Mouse (Mus musculus) MEL (cell line): ENCODE measurements around the gene Olfr1442. TPM values are rescaled to one million over a fixed set of nuclear protein-coding genes. Genes with fewer than 3 reads are reported as not detected.
"Not testable (repeated sequence)": the region's sequence is repeated elsewhere in the genome, so short reads cannot be mapped to it uniquely, and the experiment has no call there.

Experiments
- DNase-seq: peaks from one replicate; pipeline ENCODE4 v3.0.0; 2011; ENCODE audit warnings: low read depth, low spot score
- H3K27ac ChIP-seq: 2 replicates; pipeline ENCODE4 v1.5.1; 2012; ENCODE audit warnings: low read depth, mild to moderate bottlenecking, control low read depth, low read length, moderate library complexity; ENCODE audit not compliant: control insufficient read depth
- H3K27me3 ChIP-seq, 2 experiments: fragments of 150-350 bp in 1 of 2; sonication (generic) in 1 of 2; 2 replicates each; pipeline ENCODE4 v1.6.1; 2012; ENCODE audit warnings: low read length in 2 of 2, mild to moderate bottlenecking in 2 of 2, improper control_type of control experiment in 1 of 2, moderate library complexity in 1 of 2; ENCODE audit not compliant: insufficient read depth in 2 of 2, control insufficient read depth in 1 of 2
- H3K36me3 ChIP-seq, 2 experiments: 2 replicates each; pipeline ENCODE4 v1.6.1; 2012 to 2014; ENCODE audit warnings: low read length in 2 of 2, improper control_type of control experiment in 1 of 2, inconsistent platforms in 1 of 2, mild to moderate bottlenecking in 1 of 2; ENCODE audit not compliant: insufficient read depth in 2 of 2, control insufficient read depth in 1 of 2
- H3K4me1 ChIP-seq, 2 experiments: fragments of 150-350 bp in 1 of 2; sonication (generic) in 1 of 2; 2 replicates each; pipeline ENCODE4 v1.6.1; 2012; ENCODE audit warnings: low read length in 2 of 2, improper control_type of control experiment in 1 of 2, mild to moderate bottlenecking in 1 of 2; ENCODE audit not compliant: insufficient read depth in 2 of 2, control insufficient read depth in 1 of 2
- H3K4me3 ChIP-seq, 2 experiments: fragments of 150-350 bp in 1 of 2; sonication (generic) in 1 of 2; 2 replicates each; pipeline ENCODE4 v1.5.1; 2012; ENCODE audit warnings: low read depth in 2 of 2, low read length in 2 of 2, mild to moderate bottlenecking in 2 of 2, moderate library complexity in 2 of 2, control low read depth in 1 of 2, improper control_type of control experiment in 1 of 2; ENCODE audit not compliant: control insufficient read depth in 1 of 2, insufficient read depth in 1 of 2
- H3K79me2 ChIP-seq: 2 replicates; pipeline ENCODE4 v1.6.1; 2012; ENCODE audit warnings: mild to moderate bottlenecking, low read length, moderate library complexity; ENCODE audit not compliant: control insufficient read depth, poor library complexity, insufficient read depth
- H3K9ac ChIP-seq: 2 replicates; pipeline ENCODE4 v1.6.1; 2012; ENCODE audit warnings: low read depth, mild to moderate bottlenecking, control low read depth, low read length, moderate library complexity; ENCODE audit not compliant: control insufficient read depth, poor library complexity, severe bottlenecking
- H3K9me3 ChIP-seq: fragments of 150-350 bp; sonication (generic); replicated peaks from 2 replicates; pipeline ENCODE4 v1.6.1; 2012; ENCODE audit warnings: mild to moderate bottlenecking, low read length, improper control_type of control experiment, moderate library complexity; ENCODE audit not compliant: insufficient read depth
- BHLHE40 ChIP-seq: IDR thresholded peaks from 2 replicates; pipeline ENCODE4 v1.6.1; 2012; ENCODE audit warnings: low read depth, mild to moderate bottlenecking, inconsistent platforms, low read length, improper control_type of control experiment, borderline replicate concordance
- CHD1 ChIP-seq: IDR thresholded peaks from 2 replicates; pipeline ENCODE4 v1.6.1; 2012; ENCODE audit warnings: low read depth, mild to moderate bottlenecking, inconsistent platforms, low read length, improper control_type of control experiment
- CHD2 ChIP-seq: IDR thresholded peaks from 2 replicates; pipeline ENCODE4 v1.6.1; 2011; ENCODE audit warnings: low read length, improper control_type of control experiment
- E2F4 ChIP-seq: IDR thresholded peaks from 2 replicates; pipeline ENCODE4 v1.6.1; 2011; ENCODE audit warnings: low read depth, low read length, improper control_type of control experiment, borderline replicate concordance
- ELF1 ChIP-seq: IDR thresholded peaks from 2 replicates; pipeline ENCODE4 v1.6.1; 2014; ENCODE audit warnings: low read depth, mild to moderate bottlenecking, inconsistent platforms, low read length, improper control_type of control experiment, moderate library complexity
- EP300 ChIP-seq, 2 experiments: IDR thresholded peaks; 2 replicates each; pipeline ENCODE4 v1.6.1; 2011; ENCODE audit warnings: improper control_type of control experiment in 2 of 2, low read length in 2 of 2, low read depth in 1 of 2, mild to moderate bottlenecking in 1 of 2
- ETS1 ChIP-seq: IDR thresholded peaks from 2 replicates; pipeline ENCODE4 v1.6.1; 2012; ENCODE audit warnings: low read depth, mild to moderate bottlenecking, inconsistent platforms, low read length, improper control_type of control experiment, moderate library complexity
- GABPA ChIP-seq: IDR thresholded peaks from 2 replicates; pipeline ENCODE4 v1.6.1; 2012; ENCODE audit warnings: low read depth, mild to moderate bottlenecking, inconsistent platforms, low read length, improper control_type of control experiment, moderate library complexity
- HCFC1 ChIP-seq: IDR thresholded peaks from 2 replicates; pipeline ENCODE4 v1.6.1; 2012; ENCODE audit warnings: low read depth, mild to moderate bottlenecking, inconsistent platforms, low read length, improper control_type of control experiment, moderate library complexity
- MAFK ChIP-seq: IDR thresholded peaks from 2 replicates; pipeline ENCODE4 v1.6.1; 2011; ENCODE audit warnings: low read depth, mild to moderate bottlenecking, low read length, improper control_type of control experiment, borderline replicate concordance
- MXI1 ChIP-seq: IDR thresholded peaks from 2 replicates; pipeline ENCODE4 v1.6.1; 2011; ENCODE audit warnings: mild to moderate bottlenecking, low read depth, low read length, improper control_type of control experiment
- MYC ChIP-seq: IDR thresholded peaks from 2 replicates; pipeline ENCODE4 v1.6.1; 2011; ENCODE audit warnings: low read depth, mild to moderate bottlenecking, low read length, improper control_type of control experiment, moderate library complexity
- NELFE ChIP-seq: IDR thresholded peaks from 2 replicates; pipeline ENCODE4 v1.6.1; 2011; ENCODE audit warnings: low read depth, low read length, improper control_type of control experiment
- POLR2A ChIP-seq, 2 experiments: IDR thresholded peaks; 2 replicates each; pipeline ENCODE4 v1.6.1; 2011 to 2012; ENCODE audit warnings: low read length in 2 of 2, mild to moderate bottlenecking in 2 of 2, control low read depth in 1 of 2, improper control_type of control experiment in 1 of 2, low read depth in 1 of 2, moderate library complexity in 1 of 2; ENCODE audit not compliant: control insufficient read depth in 1 of 2, insufficient read depth in 1 of 2, poor library complexity in 1 of 2
- POLR2AphosphoS5 ChIP-seq: IDR thresholded peaks from 2 replicates; pipeline ENCODE4 v1.6.1; 2012; ENCODE audit warnings: low read depth, borderline replicate concordance, mild to moderate bottlenecking, inconsistent platforms, low read length, moderate library complexity, mixed read lengths
- SIN3A ChIP-seq: IDR thresholded peaks from 2 replicates; pipeline ENCODE4 v1.6.1; 2012; ENCODE audit warnings: low read length, improper control_type of control experiment, inconsistent platforms
- SMC3 ChIP-seq: IDR thresholded peaks from 2 replicates; pipeline ENCODE4 v1.6.1; 2011; ENCODE audit warnings: low read depth, low read length, improper control_type of control experiment
- TBP ChIP-seq: IDR thresholded peaks from 2 replicates; pipeline ENCODE4 v1.8.0; 2011; ENCODE audit warnings: low read depth, low read length, improper control_type of control experiment
- TCF12 ChIP-seq: IDR thresholded peaks from 2 replicates; pipeline ENCODE4 v1.6.1; 2014; ENCODE audit warnings: low read depth, mild to moderate bottlenecking, inconsistent platforms, low read length, improper control_type of control experiment, moderate library complexity
- USF2 ChIP-seq, 2 experiments: IDR thresholded peaks; 2 replicates each; pipeline ENCODE4 v1.6.1; 2011 to 2012; ENCODE audit warnings: improper control_type of control experiment in 2 of 2, low read length in 2 of 2, borderline replicate concordance in 1 of 2, inconsistent platforms in 1 of 2, low read depth in 1 of 2, mild to moderate bottlenecking in 1 of 2; ENCODE audit not compliant: insufficient read depth in 1 of 2
- ZC3H11A ChIP-seq: IDR thresholded peaks from 2 replicates; pipeline ENCODE4 v1.6.1; 2012; ENCODE audit warnings: low read depth, mild to moderate bottlenecking, inconsistent platforms, low read length, improper control_type of control experiment
- polyA plus RNA-seq, 2 experiments: library from polyadenylated mRNA; stranded (reverse) in 1 of 2; unstranded in 1 of 2; fragments of >175 nt in 1 of 2; fragments of >200 nt in 1 of 2; gene quantifications; 2 replicates each; pipeline versions ENCODE4 v1.2.1 to v1.2.4; 2012; ENCODE audit warnings: low replicate concordance in 2 of 2, low read depth in 1 of 2; ENCODE audit not compliant: insufficient read length in 2 of 2, insufficient read depth in 1 of 2, missing spikeins in 1 of 2
- total RNA-seq: library from RNA; depleted of rRNA; stranded (reverse); fragments of 300-350 nt; gene quantifications from 2 replicates; pipeline ENCODE4 v1.2.3, GENCODE M21; 2012

Olfr1442 gene
- total and polyA plus RNA-seq, 3 experiments, result not detected

DNA sequence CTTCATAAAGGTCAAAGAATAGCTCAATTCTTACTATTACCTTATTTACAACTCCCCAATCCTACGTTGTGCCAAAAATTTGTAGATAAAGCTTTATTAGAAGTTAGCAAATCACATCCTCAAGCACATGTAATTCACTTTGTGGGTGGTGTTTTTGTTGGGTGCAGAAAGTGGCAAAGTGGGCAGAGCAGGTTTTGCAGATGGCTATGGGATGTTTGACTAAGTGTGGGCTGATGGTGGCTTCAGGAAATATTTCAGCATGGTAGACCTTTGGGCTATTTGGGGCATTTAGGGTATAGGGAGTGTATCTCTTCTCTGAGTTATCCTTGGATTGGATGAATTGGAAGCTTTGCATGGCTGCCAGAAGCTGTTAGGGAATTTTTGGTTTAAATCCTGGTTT, 4.1 kb upstream of the Olfr1442 start:
- no peak for DNase-seq
- Histone ChIP-seq H3K79me2 (no peaks in the 10 kb centered on the region), H3K4me1 (no peaks in the 10 kb centered on the region), H3K9me3 (no peaks in the 10 kb centered on the region), H3K27ac (no peak overlapping the region), H3K27me3 (peaks cover 0 to 2% of the 10 kb centered on the region in 2 experiments; a peak in 2 of 4 replicates), H3K4me3 (no peak overlapping the region), H3K36me3 (no peaks in the 10 kb centered on the region), H3K9ac (no peak overlapping the region)
- TF ChIP-seq ELF1, result no peak
- TF ChIP-seq TCF12, result no peak
- TF ChIP-seq CHD2, result no peak
- TF ChIP-seq ETS1, result no peak

DNA sequence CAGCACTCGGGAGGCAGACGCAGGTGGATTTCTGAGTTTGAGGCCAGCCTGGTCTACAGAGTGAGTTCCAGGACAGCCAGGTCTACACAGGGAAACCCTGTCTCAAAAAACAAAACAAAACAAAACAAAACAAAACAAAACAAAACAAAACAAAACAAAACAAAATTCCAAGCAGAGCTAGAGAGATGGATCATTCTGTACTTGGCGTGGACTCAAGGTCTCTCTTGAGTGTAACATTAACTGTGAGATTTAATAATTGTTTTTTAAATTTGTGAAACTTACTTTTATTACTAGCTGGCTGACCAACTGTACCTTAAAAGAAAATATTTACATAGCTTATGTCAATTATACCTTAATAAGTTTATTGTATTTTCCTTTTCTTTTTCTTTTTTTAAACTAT, 1.6 kb upstream of the Olfr1442 start:
- not testable (repeated sequence) for H3K36me3 ChIP-seq, H3K79me2 ChIP-seq, H3K27ac ChIP-seq, H3K9ac ChIP-seq, H3K9me3 ChIP-seq, H3K4me3 ChIP-seq, H3K27me3 ChIP-seq, DNase-seq, H3K4me1 ChIP-seq

DNA sequence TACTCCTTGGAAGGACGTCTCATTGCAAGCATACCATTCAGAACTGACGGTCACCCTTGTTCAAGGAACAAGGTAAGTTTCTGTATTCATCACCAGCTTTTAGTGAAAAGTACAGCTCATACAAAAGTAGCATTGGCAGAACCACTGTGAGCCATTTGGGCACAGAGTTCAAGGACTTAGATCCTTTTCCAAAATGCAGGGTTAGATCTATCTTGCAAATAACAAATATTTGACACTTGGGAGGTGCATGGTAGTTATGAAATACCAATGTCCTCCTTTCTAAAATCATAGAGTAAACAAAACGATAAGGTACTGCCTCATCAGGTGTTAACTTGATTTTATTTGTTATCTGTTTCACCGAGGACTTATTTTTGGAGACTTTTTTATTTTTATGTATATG, 812 bp downstream of the Olfr1442 start:
- peaks cover 0 to 2% of the 10 kb centered on the region in 2 experiments; a peak in 2 of 4 replicates for H3K27me3 ChIP-seq
- TF ChIP-seq BHLHE40, result no peak
- no peak for TF ChIP-seq EP300 (IDR thresholded peaks at IDR 0.05; ENCODE audit: low read depth in 1 of 2, low read length in 2 of 2)
- no peak for TF ChIP-seq USF2 (IDR thresholded peaks at IDR 0.05; ENCODE audit: borderline replicate concordance in 1 of 2, insufficient read depth in 1 of 2, low read depth in 1 of 2, low read length in 2 of 2)
- TF ChIP-seq POLR2A (IDR thresholded peaks at IDR 0.05; ENCODE audit: control insufficient read depth in 1 of 2, insufficient read depth in 1 of 2, low read depth in 1 of 2, low read length in 2 of 2, poor library complexity in 1 of 2), result no peak
- TF ChIP-seq E2F4, result no peak
- no peak for TF ChIP-seq ETS1
- TF ChIP-seq, all 39 proteins: peak for 0
- H3K4me3 ChIP-seq, result no peak overlapping the region
- H3K36me3 ChIP-seq, result no peaks in the 10 kb centered on the region
- no peak for DNase-seq
- no peak overlapping the region for H3K27ac ChIP-seq
- H3K4me1 ChIP-seq, result no peaks in the 10 kb centered on the region
- H3K9ac ChIP-seq, result no peak overlapping the region
- H3K79me2 ChIP-seq, result no peaks in the 10 kb centered on the region
- H3K9me3 ChIP-seq, result no peaks in the 10 kb centered on the region

DNA sequence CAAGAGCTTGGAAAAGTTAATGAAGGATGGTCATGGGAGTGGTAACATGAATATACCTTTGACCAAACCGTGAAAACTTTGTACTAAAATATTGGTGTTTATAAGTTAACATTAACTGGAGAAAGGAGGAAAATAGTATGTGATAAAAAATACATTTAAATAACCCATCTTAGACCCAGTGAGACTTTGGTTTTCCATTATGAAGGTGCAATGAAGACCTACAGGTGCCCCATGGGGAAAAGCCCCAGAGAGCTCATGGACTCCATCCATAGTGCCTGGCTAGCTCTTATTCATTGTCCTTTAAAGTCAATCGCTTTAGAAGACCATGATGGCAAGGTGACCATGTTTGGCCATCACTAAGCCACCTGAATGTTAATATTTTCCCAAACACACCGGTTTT, 7.6 kb downstream of the Olfr1442 start, which contains the start of gene Olfr1443:
Gene Olfr1443 (plus strand): TSS at position 301 of the 400 bp plus-strand sequence.
- H3K36me3 ChIP-seq, result no peaks in the 10 kb centered on the region
- H3K9ac ChIP-seq, result no peak within 1 kb of the TSS
- no peak for DNase-seq
- H3K79me2 ChIP-seq, result no peaks in the 10 kb centered on the region
- H3K9me3 ChIP-seq, result no peaks in the 10 kb centered on the region
- no peak within 1 kb of the TSS for H3K4me3 ChIP-seq
- no peak within 1 kb of the TSS for H3K27ac ChIP-seq
- no peaks in the 10 kb centered on the region; a peak in 1 of 4 replicates for H3K27me3 ChIP-seq
- H3K4me1 ChIP-seq, result no peaks in the 10 kb centered on the region
- TF ChIP-seq ZC3H11A (no peak), TBP (no peak), CHD1 (no peak), GABPA (no peak), NELFE (no peak), POLR2AphosphoS5 (no peak), TCF12 (no peak), USF2 (IDR thresholded peaks at IDR 0.05; ENCODE audit: borderline replicate concordance in 1 of 2, insufficient read depth in 1 of 2, low read depth in 1 of 2, low read length in 2 of 2) (no peak), SIN3A (no peak), HCFC1 (no peak), MAFK (no peak), MYC (no peak), MXI1 (no peak), BHLHE40 (no peak), SMC3 (no peak)
